Mouse (Mus musculus): Measurements from ENCODE around the gene Dnlz. TPM values are rescaled to one million over a fixed set of nuclear protein-coding genes. Genes with fewer than 3 reads are reported as not detected.

The Dnlz gene
- polyA plus RNA-seq, 1 experiment from 2014 or later: 27.3 TPM

Other genes starting within 250 kb of the Dnlz start
- gene Nacc2, start 228.9 kb downstream of the Dnlz start, polyA plus RNA-seq (2014; fragmentation: Nextera tagmentation; extraction: Ambion mirVana): 5.7 and 7.2 TPM in 2 replicates
- 6.1 and 7.4 TPM in 2 replicates for gene Lhx3, start 143.8 kb downstream of the Dnlz start, polyA plus RNA-seq (2014; fragmentation: Nextera tagmentation; extraction: Ambion mirVana)
- 15.8 and 16.7 TPM in 2 replicates for gene Qsox2, start 114.6 kb downstream of the Dnlz start, polyA plus RNA-seq (2014; fragmentation: Nextera tagmentation; extraction: Ambion mirVana)
- gene Ccdc187, start 57.6 kb downstream of the Dnlz start, polyA plus RNA-seq (2014; fragmentation: Nextera tagmentation; extraction: Ambion mirVana): 0.07 and 0.19 TPM in 2 replicates
- gene Gpsm1, start 36.6 kb downstream of the Dnlz start, polyA plus RNA-seq (2014; fragmentation: Nextera tagmentation; extraction: Ambion mirVana): 46.9 and 48.5 TPM in 2 replicates
- 0.21 and 0.36 TPM in 2 replicates for gene Card9, start 8.8 kb upstream of the Dnlz start, polyA plus RNA-seq (2014; fragmentation: Nextera tagmentation; extraction: Ambion mirVana)
- 22.1 and 23.6 TPM in 2 replicates for gene Snapc4, start 28.5 kb upstream of the Dnlz start, polyA plus RNA-seq (2014; fragmentation: Nextera tagmentation; extraction: Ambion mirVana)
- 133 and 140 TPM in 2 replicates for gene Entr1, start 37.2 kb upstream of the Dnlz start, polyA plus RNA-seq (2014; fragmentation: Nextera tagmentation; extraction: Ambion mirVana)
- 94.4 and 108 TPM in 2 replicates for gene Pmpca, start 37.2 kb upstream of the Dnlz start, polyA plus RNA-seq (2014; fragmentation: Nextera tagmentation; extraction: Ambion mirVana)
- gene Inpp5e, start 57.1 kb upstream of the Dnlz start, polyA plus RNA-seq (2014; fragmentation: Nextera tagmentation; extraction: Ambion mirVana): 23.1 and 23.9 TPM in 2 replicates
- 29.6 and 31.2 TPM in 2 replicates for gene Sec16a, start 93.1 kb upstream of the Dnlz start, polyA plus RNA-seq (2014; fragmentation: Nextera tagmentation; extraction: Ambion mirVana)
- 48.9 and 66.8 TPM in 2 replicates for gene Notch1, start 164.6 kb upstream of the Dnlz start, polyA plus RNA-seq (2014; fragmentation: Nextera tagmentation; extraction: Ambion mirVana)
- 62.7 and 65.2 TPM in 2 replicates for gene Egfl7, start 227.9 kb upstream of the Dnlz start, polyA plus RNA-seq (2014; fragmentation: Nextera tagmentation; extraction: Ambion mirVana)
- not detected in 2 replicates for gene Gm20532, start 234.5 kb upstream of the Dnlz start, polyA plus RNA-seq (2014; fragmentation: Nextera tagmentation; extraction: Ambion mirVana)